8 mouse cellular contexts compared by ENCODE assay signal in genomic region chr15:31315630-31316231, GRCm38 (mm10). TPM values are rescaled to one million over a fixed set of nuclear protein-coding genes. Genes with fewer than 3 reads are reported as not detected.
DNase-seq lines count a peak whose midpoint lies in the region; ATAC-seq lines count a peak whose summit lies in the region.

No protein-coding gene starts in this region.

- no peak overlapping the region for H3K27ac ChIP-seq in hindbrain, embryonic 13.5 days

- no peak overlapping the region for H3K4me2 ChIP-seq in hindbrain, embryonic 13.5 days

- DNase-seq in Muller cell, postnatal 12 days (ENCODE audit: inconsistent ontology term), result peak; percentile 47
- DNase-seq in cerebellum, adult 9-11 months, result peak; percentile 56
- DNase-seq in frontal cortex, postnatal 25 days (ENCODE audit: low spot score in 2 of 2), result peak; percentile 64 to 75
- peak; percentile 80 to 92 for DNase-seq in layer of hippocampus, postnatal 14 days (ENCODE audit: low spot score in 2 of 2)
- DNase-seq in lung, postnatal 4 days, result peak; percentile 58 to 84
- peak; percentile 85 for DNase-seq in right cerebral cortex, adult 18-20 months
- peak; percentile 79 for DNase-seq in urinary bladder, postnatal 25 days (ENCODE audit: low spot score)

- 3% methylated on average over 5 of the region's 5 CpGs for WGBS in hindbrain, embryonic 13.5 days

- peak; percentile 82 for ATAC-seq in hindbrain, embryonic 13.5 days (ENCODE audit: low FRiP score)

- H3K4me3 ChIP-seq in hindbrain, embryonic 13.5 days, result no peak overlapping the region

- H3K36me3 ChIP-seq in hindbrain, embryonic 13.5 days, result no peaks in the 10 kb centered on the region

- H3K9me3 ChIP-seq in hindbrain, embryonic 13.5 days, result no peaks in the 10 kb centered on the region

- no peak overlapping the region for H3K9ac ChIP-seq in hindbrain, embryonic 13.5 days

- 0 out of 2 replicates have a peak, but pooled peaks cover 2% of the 10 kb centered on the region for H3K27me3 ChIP-seq in hindbrain, embryonic 13.5 days

- H3K4me1 ChIP-seq in hindbrain, embryonic 13.5 days (replicated peaks), result peaks cover 21% of the 10 kb centered on the region

RNA-seq across cellular contexts. Expression of gene Ankrd33b, which starts 51.8 kb away (rescaled TPM):
- 0.71 and 1.5 TPM in 2 replicates for polyA plus RNA-seq in hindbrain, embryonic 13.5 days (2015; fragmentation: Nextera tagmentation; extraction: Ambion mirVana)
- 10 to 100 TPM; 19.2 to 23.7 TPM for total RNA-seq in layer of hippocampus, postnatal 14 days (2021)
